Mouse (Mus musculus) hindbrain, embryonic 11.5 days (tissue): ENCODE data around the gene E430018J23Rik. TPM values are rescaled to one million over a fixed set of nuclear protein-coding genes. Genes with fewer than 3 reads are reported as not detected.
"Not testable (repeated sequence)": the region's sequence is repeated elsewhere in the genome, so short reads cannot be mapped to it uniquely, and the experiment has no call there.

Experiments used
- ATAC-seq: fragments of 200-750 bp; cut with Nextera tagmentation; 2 replicates; pipeline ENCODE4 v1.8.0; 2017; ENCODE audit warnings: mild to moderate bottlenecking, moderate TSS enrichment, moderate library complexity; ENCODE audit not compliant: low FRiP score
- DNase-seq: peaks from one replicate; pipeline ENCODE4 v3.0.0-alpha.2; 2015; ENCODE audit warnings: low spot score
- H3K27ac ChIP-seq: fragments of 300-500 bp; sonication (generic); 2 replicates; pipeline ENCODE4 v1.5.1; 2014; ENCODE audit warnings: mild to moderate bottlenecking, low read depth, low read length
- H3K27me3 ChIP-seq: fragments of 300-500 bp; sonication (generic); 2 replicates; pipeline ENCODE4 v1.6.1; 2014; ENCODE audit warnings: mild to moderate bottlenecking, low read length, moderate library complexity, mixed read lengths; ENCODE audit not compliant: control insufficient read depth, insufficient read depth
- H3K36me3 ChIP-seq: fragments of 300-500 bp; sonication (generic); 2 replicates; pipeline ENCODE4 v1.6.1; 2014; ENCODE audit warnings: mild to moderate bottlenecking, low read length, moderate library complexity, mixed read lengths; ENCODE audit not compliant: control insufficient read depth, insufficient read depth
- H3K4me1 ChIP-seq: fragments of 300-500 bp; sonication (generic); replicated peaks from 2 replicates; pipeline ENCODE4 v1.6.1; 2014; ENCODE audit warnings: low read length, mixed read lengths; ENCODE audit not compliant: control insufficient read depth, insufficient read depth
- H3K4me2 ChIP-seq: fragments of 300-500 bp; sonication (generic); replicated peaks from 2 replicates; pipeline ENCODE4 v1.6.1; 2014; ENCODE audit warnings: mild to moderate bottlenecking, low read depth, low read length
- H3K4me3 ChIP-seq: fragments of 300-500 bp; sonication (generic); 2 replicates; pipeline ENCODE4 v1.5.1; 2014; ENCODE audit warnings: low read depth, low read length
- H3K9ac ChIP-seq: fragments of 300-500 bp; sonication (generic); 2 replicates; pipeline ENCODE4 v1.6.1; 2014; ENCODE audit warnings: low read depth, low read length
- H3K9me3 ChIP-seq: fragments of 300-500 bp; sonication (generic); 2 replicates; pipeline ENCODE4 v1.6.1; 2016; ENCODE audit warnings: low read length; ENCODE audit not compliant: control insufficient read depth
- WGBS: fragments of 180-500 bp; shearing (Covaris S2); extraction: QIAGEN DNeasy Blood & Tissue Kit; methylation state at CpG from one replicate; pipeline ENCODE4 v1.1.7; 2014; 5-methylcytosine and 5-hydroxymethylcytosine counted together
- polyA plus RNA-seq: library from polyadenylated mRNA; unstranded; fragments of >200 nt; fragmentation: Nextera tagmentation; extraction: Ambion mirVana; gene quantifications from 2 replicates; pipeline ENCODE4 v1.2.1, GENCODE M21; 2014

Gene E430018J23Rik
- polyA plus RNA-seq, 1 experiment from 2014 or later = 6.1 TPM

DNA sequence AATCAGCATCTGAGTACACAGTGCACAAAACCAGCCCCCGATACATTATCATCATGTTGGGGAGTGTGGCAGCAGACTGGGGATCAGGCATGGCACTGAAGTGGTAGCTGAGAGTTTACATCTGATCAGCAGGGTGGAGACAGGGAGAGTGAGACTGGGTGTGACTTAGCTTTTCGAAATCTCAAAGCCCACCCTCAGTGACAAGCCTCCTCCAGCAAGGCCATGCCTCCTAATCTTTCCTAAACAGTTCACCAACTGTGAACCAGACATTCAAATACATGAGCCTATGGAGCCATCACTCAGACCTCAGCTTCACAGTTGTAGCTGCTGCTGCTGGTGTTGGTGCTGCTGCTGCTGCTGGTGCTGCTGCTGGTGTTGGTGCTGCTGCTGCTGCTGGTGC is 18.0 kb upstream of the E430018J23Rik start:
- Histone ChIP-seq H3K4me1 (no peaks in the 10 kb centered on the region), H3K4me3 (no peak overlapping the region), H3K4me2 (no peak overlapping the region), H3K27me3 (no peaks in the 10 kb centered on the region), H3K36me3 (no peaks in the 10 kb centered on the region), H3K27ac (no peak overlapping the region), H3K9me3 (no peaks in the 10 kb centered on the region), H3K9ac (no peak overlapping the region)
- ATAC-seq (no peak), DNase-seq (no peak)
- 70% methylated on average over 2 of the region's 2 CpGs for WGBS

DNA sequence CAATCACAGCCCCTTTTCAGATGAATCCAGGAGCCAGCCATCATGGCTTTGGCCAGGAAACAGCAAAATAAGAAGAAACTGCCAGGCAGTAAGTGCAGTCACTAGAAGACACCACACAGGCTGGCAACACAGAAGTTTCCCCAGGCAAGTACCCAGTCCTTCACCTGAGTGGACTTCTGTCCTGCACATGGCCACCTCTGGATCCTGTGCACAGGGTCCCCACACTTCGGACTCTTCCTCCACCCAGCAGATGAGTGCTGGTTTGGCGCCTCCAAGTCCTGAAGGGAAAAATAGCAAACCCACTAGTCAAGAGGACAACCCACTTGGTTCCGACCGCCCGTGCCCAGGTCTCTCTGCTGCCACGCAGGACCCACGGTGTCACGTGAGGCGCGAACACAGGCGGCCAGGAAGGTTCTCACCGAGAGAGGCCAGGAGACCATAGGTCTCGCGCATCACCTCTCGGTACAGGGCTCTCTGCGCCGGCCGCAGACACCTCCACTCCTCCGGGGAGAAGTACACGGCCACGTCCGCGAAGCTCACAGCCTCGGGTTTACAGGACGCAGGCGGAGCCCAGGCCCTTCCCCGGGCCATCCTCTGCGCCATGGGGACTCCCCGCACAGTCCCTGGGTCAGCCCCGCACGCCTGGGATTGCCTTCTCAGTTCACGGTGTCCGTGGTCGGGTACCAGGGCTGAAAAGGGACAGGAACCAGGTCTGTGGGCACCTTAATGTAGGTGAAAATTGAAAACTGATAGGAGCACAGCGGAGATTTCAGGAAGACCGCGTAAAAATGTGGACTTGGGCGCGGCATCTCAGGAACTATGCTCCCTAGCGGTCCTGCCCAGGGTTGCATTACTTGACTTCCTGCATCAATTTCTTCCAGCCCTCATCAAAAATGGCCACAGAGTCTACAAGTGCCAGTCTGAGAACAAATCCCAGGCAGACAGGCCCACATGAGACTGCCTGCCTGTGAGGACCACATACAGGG is 12.9 kb upstream of the E430018J23Rik start, which contains the start of gene Zfp764:
Gene Zfp764 (minus strand): TSS at position 821 of the 986 bp plus-strand sequence.
- Histone ChIP-seq H3K4me3 (peak within 1 kb of the TSS; percentile 49), H3K4me2 (peak within 1 kb of the TSS; percentile 86), H3K27ac (0 out of 2 replicates have a peak within 1 kb of the TSS, but pooled peaks have one; percentile 24), H3K9ac (peak within 1 kb of the TSS; percentile 80)
- peak; percentile 90 for ATAC-seq
- not testable (repeated sequence) for H3K4me1 ChIP-seq, H3K36me3 ChIP-seq, H3K9me3 ChIP-seq, H3K27me3 ChIP-seq
- 7% methylated on average over 40 of the region's 40 CpGs for WGBS
- peak; percentile 88 for DNase-seq

DNA sequence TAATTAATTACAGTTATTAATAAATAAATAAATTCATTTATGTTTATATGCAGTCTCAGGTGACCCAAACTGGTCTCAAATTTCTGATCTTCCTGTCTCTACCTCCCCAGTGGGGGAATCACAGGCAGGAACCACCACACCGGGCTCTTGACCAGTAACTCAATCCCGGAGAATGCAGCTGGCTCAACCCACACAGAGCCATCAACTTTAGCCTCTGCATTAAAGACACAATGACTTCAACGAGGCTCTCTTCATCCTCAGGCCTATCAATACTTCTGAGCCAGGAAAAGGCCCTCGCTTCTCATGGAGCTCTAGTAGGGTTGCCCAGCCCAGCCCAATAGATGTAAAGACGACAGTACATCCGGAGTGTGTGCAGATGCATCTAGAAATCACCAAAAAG is 10.7 kb upstream of the E430018J23Rik start:
- H3K4me1 ChIP-seq, H3K4me3 ChIP-seq, H3K27ac ChIP-seq, ATAC-seq, H3K9me3 ChIP-seq, H3K36me3 ChIP-seq, DNase-seq, H3K4me2 ChIP-seq, H3K27me3 ChIP-seq, H3K9ac ChIP-seq: not testable (repeated sequence)
- WGBS = 93% methylated on average over 6 of the region's 6 CpGs

DNA sequence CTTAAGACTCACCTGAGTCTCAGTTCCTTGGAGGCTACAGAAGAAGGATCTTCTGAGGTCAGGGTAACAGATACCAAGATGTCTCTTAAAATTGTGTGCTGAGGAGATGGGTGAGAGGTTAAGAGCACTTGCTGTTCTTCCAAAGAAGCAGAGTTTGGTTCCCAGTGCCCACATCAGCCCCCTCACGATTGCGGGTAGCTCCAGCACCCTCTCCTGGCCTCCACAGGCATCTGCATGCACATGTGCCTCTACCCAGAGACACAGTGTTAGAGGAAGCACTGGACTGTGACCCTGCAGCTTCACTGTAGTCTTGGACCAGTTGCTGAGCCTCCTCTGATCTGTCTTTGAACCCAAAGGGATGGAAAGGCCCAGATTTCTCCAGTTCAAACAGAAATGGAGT is 9.6 kb upstream of the E430018J23Rik start:
- DNase-seq = no peak
- 43% methylated on average over 2 of the region's 2 CpGs for WGBS

DNA sequence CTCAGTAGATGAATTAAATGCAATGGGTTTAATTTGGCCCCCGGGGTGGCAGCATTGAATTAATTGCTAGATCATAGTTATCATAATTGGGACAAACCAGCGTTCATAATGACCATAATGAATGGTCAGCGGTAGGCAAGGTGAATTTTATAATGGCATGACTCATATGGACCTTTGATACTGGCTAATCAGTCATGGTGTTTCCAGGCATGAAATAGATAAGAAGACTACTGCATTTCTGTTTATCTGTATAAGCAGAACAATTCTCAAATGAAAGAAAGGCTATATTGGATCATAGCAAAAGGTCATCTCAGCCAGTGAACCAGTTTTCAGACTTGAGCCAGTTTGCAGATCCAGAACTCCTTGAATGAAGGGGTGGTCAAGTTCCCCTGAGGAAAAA is 6.9 kb upstream of the E430018J23Rik start:
- Histone ChIP-seq H3K9me3 (no peaks in the 10 kb centered on the region), H3K27me3 (no peaks in the 10 kb centered on the region), H3K36me3 (no peaks in the 10 kb centered on the region), H3K4me2 (no peak overlapping the region), H3K27ac (no peak overlapping the region), H3K4me3 (no peak overlapping the region), H3K9ac (no peak overlapping the region), H3K4me1 (no peaks in the 10 kb centered on the region)
- no peak for ATAC-seq
- no peak for DNase-seq
- 66% methylated on average over 3 of the region's 3 CpGs for WGBS

More for the DNA sequence above, 9.6 kb upstream of the E430018J23Rik start:
- Histone ChIP-seq H3K27ac (no peak overlapping the region), H3K4me2 (no peak overlapping the region), H3K36me3 (no peaks in the 10 kb centered on the region), H3K9me3 (no peaks in the 10 kb centered on the region), H3K4me1 (no peaks in the 10 kb centered on the region), H3K9ac (no peak overlapping the region), H3K27me3 (no peaks in the 10 kb centered on the region), H3K4me3 (no peak overlapping the region)
- ATAC-seq = no peak

DNA sequence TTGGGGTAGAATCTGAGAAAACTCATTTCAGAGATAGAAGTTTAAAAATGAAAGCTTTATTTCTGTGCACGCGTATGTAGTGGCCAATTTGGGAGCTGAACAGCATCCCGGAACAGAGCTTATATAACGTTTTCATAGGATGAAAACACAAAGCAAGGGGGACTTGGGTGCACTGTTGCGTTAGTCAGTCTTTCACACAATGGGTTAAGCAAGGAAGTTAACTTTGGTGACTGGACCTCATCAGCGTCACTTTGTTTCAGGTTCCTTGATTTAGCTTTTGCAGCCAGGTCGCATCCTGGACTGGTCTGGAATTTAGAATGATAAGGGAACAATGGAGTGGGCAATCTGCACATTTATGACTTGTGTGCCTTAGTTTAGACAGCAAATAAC is 510 bp upstream of the E430018J23Rik start:
- Histone ChIP-seq H3K27me3 (no peaks in the 10 kb centered on the region), H3K36me3 (no peaks in the 10 kb centered on the region), H3K9ac (peak overlapping the region; percentile 54), H3K4me3 (peak overlapping the region; percentile 72), H3K27ac (no peak overlapping the region), H3K9me3 (no peaks in the 10 kb centered on the region), H3K4me2 (peak overlapping the region; percentile 84), H3K4me1 (no peaks in the 10 kb centered on the region)
- DNase-seq (no peak), ATAC-seq (no peak)
- 34% methylated on average over 7 of the region's 7 CpGs for WGBS

DNA sequence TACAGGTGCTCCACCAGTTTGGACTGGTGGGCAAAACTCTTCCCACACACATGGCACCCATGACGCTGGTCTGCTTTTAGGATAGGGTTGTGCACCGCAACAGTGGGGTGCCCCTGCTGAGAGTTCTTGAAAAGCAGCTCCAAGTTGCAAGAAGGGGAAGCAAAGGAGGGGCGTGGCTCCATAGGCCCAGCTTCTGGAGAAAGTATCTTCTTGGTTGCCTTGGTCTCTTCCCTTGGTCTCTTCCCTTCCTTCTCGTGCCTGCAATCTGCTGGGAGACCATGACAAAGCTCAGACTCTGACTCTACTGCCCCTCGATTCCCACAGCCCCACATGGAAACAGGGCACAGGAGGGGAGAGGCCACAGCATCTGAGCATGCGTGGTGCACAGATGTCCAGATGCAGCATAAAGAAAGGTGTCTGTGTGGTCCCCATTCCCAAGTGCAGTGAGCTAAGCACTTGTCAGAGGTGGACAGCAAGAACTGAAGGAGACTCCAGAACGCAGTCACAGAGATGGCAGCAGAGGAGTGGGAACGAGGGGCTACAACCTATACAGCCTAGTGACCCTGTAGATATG is 1.1 kb downstream of the E430018J23Rik start:
- Histone ChIP-seq H3K4me3 (peak overlapping the region; percentile 72), H3K9me3 (no peaks in the 10 kb centered on the region), H3K36me3 (no peaks in the 10 kb centered on the region), H3K4me2 (peak overlapping the region; percentile 84), H3K27ac (no peak overlapping the region), H3K27me3 (no peaks in the 10 kb centered on the region), H3K4me1 (no peaks in the 10 kb centered on the region), H3K9ac (no peak overlapping the region)
- WGBS = 91% methylated on average over 8 of the region's 8 CpGs
- ATAC-seq (peak; percentile 17; the same call in 1 of the 2 replicates), DNase-seq (peak; percentile 9)

DNA sequence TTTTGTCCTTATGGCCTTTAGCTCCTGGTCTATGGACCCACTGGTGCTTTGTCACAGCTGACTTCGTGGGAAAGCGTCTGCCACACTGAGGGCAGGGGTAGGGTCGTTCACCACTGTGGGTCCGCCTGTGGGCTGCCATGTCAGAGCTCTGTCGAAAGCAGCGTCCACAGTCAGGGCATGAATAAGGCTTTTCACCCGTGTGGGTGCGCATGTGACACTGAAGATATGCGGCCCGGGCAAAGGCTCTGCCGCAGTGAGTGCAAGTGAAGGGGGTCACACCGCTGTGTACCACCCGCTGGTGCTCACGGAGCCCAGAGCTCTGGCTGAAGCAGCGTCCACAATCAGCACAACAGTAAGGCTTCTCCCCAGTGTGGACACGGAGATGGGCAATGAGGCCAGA is 1.9 kb downstream of the E430018J23Rik start:
- no peaks in the 10 kb centered on the region for H3K4me1 ChIP-seq
- WGBS = 96% methylated on average over 16 of the region's 16 CpGs
- DNase-seq = no peak
- no peak overlapping the region for H3K27ac ChIP-seq
- H3K4me3 ChIP-seq = no peak overlapping the region
- H3K27me3 ChIP-seq = no peaks in the 10 kb centered on the region
- ATAC-seq = no peak
- no peaks in the 10 kb centered on the region for H3K9me3 ChIP-seq
- no peak overlapping the region for H3K4me2 ChIP-seq
- no peak overlapping the region for H3K9ac ChIP-seq
- no peaks in the 10 kb centered on the region for H3K36me3 ChIP-seq
